8 mouse cellular contexts compared by ENCODE assay signal in genomic region chr7:97331726-97332666, GRCm38 (mm10). TPM values are rescaled to one million over a fixed set of nuclear protein-coding genes. Genes with fewer than 3 reads are reported as not detected.
A peak's percentile ranks its signal among the peaks of the same experiment; 100 is the strongest.
DNase-seq lines count a peak whose midpoint lies in the region; ATAC-seq and TF ChIP-seq lines count a peak whose summit lies in the region.

Usp35 (minus strand) TSS chr7:97332020.
Kctd21 (plus strand) TSS chr7:97332327.

- WGBS in bone marrow, adult 2 months, result 1% methylated on average over 68 of the region's 68 CpGs
- under 1% methylated on average over 68 of the region's 68 CpGs for WGBS in embryonic facial prominence, embryonic 15.5 days
- WGBS in limb, embryonic 14.5 days, result 2% methylated on average over 52 of the region's 68 CpGs
- WGBS in midbrain, postnatal 0 days, result under 1% methylated on average over 53 of the region's 68 CpGs

- H3K27ac ChIP-seq in bone marrow, adult 2 months (ENCODE audit: control insufficient read depth, insufficient read depth, low read depth, low read length, poor library complexity), result peak within 1 kb of the TSS; percentile 50; the same call in 1 of the 2 replicates
- peak within 1 kb of the TSS; percentile 40; the same call in 1 of the 2 replicates for H3K27ac ChIP-seq in embryonic facial prominence, embryonic 15.5 days (replicated peaks)
- H3K27ac ChIP-seq in limb, embryonic 14.5 days (replicated peaks; ENCODE audit: low read depth, low read length), result no peak within 1 kb of the TSS
- peak within 1 kb of the TSS; percentile 60 for H3K27ac ChIP-seq in midbrain, postnatal 0 days (ENCODE audit: low read depth, low read length)

- peak within 1 kb of the TSS; percentile 55 for H3K9ac ChIP-seq in embryonic facial prominence, embryonic 15.5 days
- peak within 1 kb of the TSS; percentile 74 for H3K9ac ChIP-seq in limb, embryonic 14.5 days (ENCODE audit: low read depth, low read length, severe bottlenecking)
- peak within 1 kb of the TSS; percentile 81 for H3K9ac ChIP-seq in midbrain, postnatal 0 days (replicated peaks; ENCODE audit: low read length, poor library complexity, severe bottlenecking)

- peak within 1 kb of the TSS; percentile 77 for H3K4me2 ChIP-seq in embryonic facial prominence, embryonic 15.5 days (replicated peaks)
- peak within 1 kb of the TSS; percentile 75 for H3K4me2 ChIP-seq in limb, embryonic 14.5 days (replicated peaks; ENCODE audit: low read depth, low read length, severe bottlenecking)
- H3K4me2 ChIP-seq in midbrain, postnatal 0 days (ENCODE audit: low read depth, low read length, poor library complexity, severe bottlenecking), result peak within 1 kb of the TSS; percentile 67

- H3K27me3 ChIP-seq in embryonic facial prominence, embryonic 15.5 days, result peaks cover 4% of the 10 kb centered on the region; the same call in 1 of the 2 replicates
- H3K27me3 ChIP-seq in limb, embryonic 14.5 days (ENCODE audit: control insufficient read depth, insufficient read depth, low read length), result no peaks in the 10 kb centered on the region
- no peaks in the 10 kb centered on the region for H3K27me3 ChIP-seq in midbrain, postnatal 0 days (ENCODE audit: insufficient read depth, low read length)

- peak; percentile 13; the same call in 1 of the 2 replicates for TF ChIP-seq CTCF in bone marrow, adult 2 months (IDR thresholded peaks at IDR 0.05; ENCODE audit: control insufficient read depth, insufficient read depth, low read length)
- peak; percentile 57 for TF ChIP-seq CTCF in midbrain, postnatal 0 days (IDR thresholded peaks at IDR 0.05)

- H3K36me3 ChIP-seq in embryonic facial prominence, embryonic 15.5 days, result no peaks in the 10 kb centered on the region
- H3K36me3 ChIP-seq in limb, embryonic 14.5 days (ENCODE audit: control insufficient read depth, insufficient read depth, low read length), result no peaks in the 10 kb centered on the region
- H3K36me3 ChIP-seq in midbrain, postnatal 0 days (ENCODE audit: insufficient read depth, low read length), result no peaks in the 10 kb centered on the region

- peak within 1 kb of the TSS; percentile 97 for H3K4me3 ChIP-seq in bone marrow, adult 2 months (replicated peaks; ENCODE audit: control insufficient read depth, low read depth, low read length)
- peak within 1 kb of the TSS; percentile 83 for H3K4me3 ChIP-seq in embryonic facial prominence, embryonic 15.5 days (replicated peaks)
- peak within 1 kb of the TSS; percentile 78 for H3K4me3 ChIP-seq in limb, embryonic 14.5 days (replicated peaks; ENCODE audit: low read length)
- peak within 1 kb of the TSS; percentile 84 for H3K4me3 ChIP-seq in midbrain, postnatal 0 days (ENCODE audit: low read depth, low read length)

- DNase-seq in 416B (ENCODE audit: low read depth), result peak; percentile 92
- DNase-seq in heart, adult 8-10 months (ENCODE audit: low spot score), result peak; percentile 90
- peak; percentile 94 for DNase-seq in kidney, adult 9 months
- DNase-seq in limb, embryonic 14.5 days (ENCODE audit: low spot score), result peak; percentile 94
- DNase-seq in midbrain, postnatal 0 days (ENCODE audit: low spot score), result peak; percentile 97
- peak; percentile 79 to 88 for DNase-seq in spleen, postnatal 14 days (ENCODE audit: low spot score in 2 of 2)

- peak; percentile 99 for ATAC-seq in embryonic facial prominence, embryonic 15.5 days (ENCODE audit: insufficient number of reproducible peaks, low FRiP score, low TSS enrichment, low read depth)
- ATAC-seq in limb, embryonic 14.5 days (ENCODE audit: low FRiP score, low read depth), result peak; percentile 100
- ATAC-seq in midbrain, postnatal 0 days (ENCODE audit: low FRiP score), result peak; percentile 98

- no peaks in the 10 kb centered on the region for H3K9me3 ChIP-seq in embryonic facial prominence, embryonic 15.5 days (replicated peaks)
- no peaks in the 10 kb centered on the region for H3K9me3 ChIP-seq in limb, embryonic 14.5 days (ENCODE audit: control insufficient read depth, low read length)
- H3K9me3 ChIP-seq in midbrain, postnatal 0 days (ENCODE audit: low read length), result no peaks in the 10 kb centered on the region

- H3K4me1 ChIP-seq in bone marrow, adult 2 months (ENCODE audit: control insufficient read depth, insufficient read depth, low read length), result no peaks in the 10 kb centered on the region
- peaks cover 22% of the 10 kb centered on the region for H3K4me1 ChIP-seq in embryonic facial prominence, embryonic 15.5 days
- peaks cover 12% of the 10 kb centered on the region for H3K4me1 ChIP-seq in limb, embryonic 14.5 days (ENCODE audit: control insufficient read depth, insufficient read depth, low read length)
- peaks cover 16% of the 10 kb centered on the region for H3K4me1 ChIP-seq in midbrain, postnatal 0 days (ENCODE audit: insufficient read depth, low read length)

- TF ChIP-seq POLR2A in bone marrow, adult 2 months (IDR thresholded peaks at IDR 0.05; ENCODE audit: borderline replicate concordance, control insufficient read depth, low read depth, low read length), result peak; percentile 45; the same call in 1 of the 2 replicates
- TF ChIP-seq POLR2A in limb, embryonic 14.5 days (IDR thresholded peaks at IDR 0.05; ENCODE audit: borderline replicate concordance, extremely low read depth, insufficient read depth, insufficient read length), result 0 out of 2 replicates have a peak, but pooled peaks have one; percentile 37

RNA-seq across cellular contexts. Expression of gene Usp35, which starts in this region (rescaled TPM):
- polyA plus RNA-seq in bone marrow, adult 2 months (2011; ENCODE audit: insufficient read depth, insufficient read length, low replicate concordance, missing spikeins), result 3.8 and 6.4 TPM in 2 replicates
- 2.4 and 2.5 TPM in 2 replicates for polyA plus RNA-seq in embryonic facial prominence, embryonic 15.5 days (2015; fragmentation: Nextera tagmentation; extraction: Ambion mirVana)
- total RNA-seq in heart, adult 8-10 months (2022), result 1 to 10 TPM in 2 of 4 experiments, under 1 TPM in 2; 0.72 to 1.0 (median 0.86) TPM
- 8.6 and 11.0 TPM in 2 replicates for polyA plus RNA-seq in limb, embryonic 14.5 days (2012; rRNA removed)
- polyA plus RNA-seq in limb, embryonic 14.5 days (2014; fragmentation: Nextera tagmentation; extraction: Ambion mirVana), result 2.5 and 3.3 TPM in 2 replicates
- total RNA-seq in midbrain, postnatal 0 days (2014; rRNA removed), result 13.4 and 14.3 TPM in 2 replicates
- polyA plus RNA-seq in midbrain, postnatal 0 days (2015; fragmentation: Nextera tagmentation; extraction: Ambion mirVana), result 2.7 and 2.9 TPM in 2 replicates

RNA-seq across cellular contexts. Expression of gene Kctd21, which starts in this region (rescaled TPM):
- 0.65 and 1.2 TPM in 2 replicates for polyA plus RNA-seq in bone marrow, adult 2 months (2011; ENCODE audit: insufficient read depth, insufficient read length, low replicate concordance, missing spikeins)
- polyA plus RNA-seq in embryonic facial prominence, embryonic 15.5 days (2015; fragmentation: Nextera tagmentation; extraction: Ambion mirVana), result 4.8 and 5.4 TPM in 2 replicates
- 1 to 10 TPM; 3.0 to 5.0 (median 3.8) TPM for total RNA-seq in heart, adult 8-10 months (2022)
- polyA plus RNA-seq in limb, embryonic 14.5 days (2012; rRNA removed), result 5.5 and 6.8 TPM in 2 replicates
- 5.2 and 5.4 TPM in 2 replicates for polyA plus RNA-seq in limb, embryonic 14.5 days (2014; fragmentation: Nextera tagmentation; extraction: Ambion mirVana)
- total RNA-seq in midbrain, postnatal 0 days (2014; rRNA removed), result 4.0 and 6.1 TPM in 2 replicates
- 3.1 TPM in 2 replicates for polyA plus RNA-seq in midbrain, postnatal 0 days (2015; fragmentation: Nextera tagmentation; extraction: Ambion mirVana)
